Mouse (Mus musculus): Measurements from ENCODE around the gene Slamf7. TPM values are rescaled to one million over a fixed set of nuclear protein-coding genes. Genes with fewer than 3 reads are reported as not detected.

The Slamf7 gene
- total RNA-seq, 2 experiments from 2014 or later, result not detected

- no peak for DNase-seq (ENCODE audit: low spot score in 2 of 2)
Measured at GRCm38 (mm10) chr1:171638686-171639085, 14.1 kb downstream of the Slamf7 start.

- no peak for DNase-seq (ENCODE audit: low spot score in 2 of 2)
Measured at GRCm38 (mm10) chr1:171637101-171637500, 15.7 kb downstream of the Slamf7 start.

DNA sequence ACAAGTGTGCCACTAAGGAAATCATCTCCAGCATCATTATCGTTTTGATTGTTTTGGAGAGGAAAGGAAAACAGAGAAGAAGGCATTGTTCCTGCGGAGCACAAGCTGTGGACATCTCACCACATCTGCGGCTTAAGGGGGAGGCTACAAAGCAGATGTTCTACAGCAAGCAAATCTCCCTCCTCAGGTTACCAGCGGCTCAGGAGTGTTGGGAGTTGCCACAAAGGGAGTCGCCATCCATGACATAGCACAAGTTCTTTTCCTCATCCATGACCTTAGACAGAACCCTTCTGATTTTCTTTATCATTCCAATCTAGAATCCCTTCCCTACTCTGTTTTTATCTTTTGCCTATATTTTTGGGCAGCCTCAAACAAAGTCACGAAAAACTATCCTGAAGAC, 17.1 kb downstream of the Slamf7 start:
- DNase-seq (ENCODE audit: low spot score in 2 of 2), result no peak

DNA sequence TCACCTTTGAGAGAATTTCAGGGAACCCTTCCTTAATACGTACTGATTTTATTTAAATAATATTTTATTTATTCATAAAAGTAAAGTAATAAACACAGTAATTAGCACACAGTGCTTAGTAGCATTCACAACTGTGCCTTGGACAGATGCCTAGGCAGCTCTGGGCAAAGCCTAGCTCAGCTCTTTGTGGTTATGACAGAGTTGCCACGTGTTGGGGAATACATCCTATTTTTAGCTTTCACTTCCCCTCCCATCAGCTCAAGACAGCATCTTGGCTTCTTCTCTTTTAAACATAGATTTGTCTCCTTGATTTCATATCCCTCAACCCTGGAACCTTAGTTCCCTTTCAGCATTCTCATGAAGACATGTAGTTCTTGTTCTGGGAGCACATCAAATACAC, 21.4 kb downstream of the Slamf7 start:
- DNase-seq (ENCODE audit: low spot score in 2 of 2), result peak in 1 of 2 experiments; percentile 52

- DNase-seq (ENCODE audit: low spot score in 2 of 2), result peak in 1 of 2 experiments; percentile 20
Measured at GRCm38 (mm10) chr1:171630912-171631311, 21.9 kb downstream of the Slamf7 start.

DNA sequence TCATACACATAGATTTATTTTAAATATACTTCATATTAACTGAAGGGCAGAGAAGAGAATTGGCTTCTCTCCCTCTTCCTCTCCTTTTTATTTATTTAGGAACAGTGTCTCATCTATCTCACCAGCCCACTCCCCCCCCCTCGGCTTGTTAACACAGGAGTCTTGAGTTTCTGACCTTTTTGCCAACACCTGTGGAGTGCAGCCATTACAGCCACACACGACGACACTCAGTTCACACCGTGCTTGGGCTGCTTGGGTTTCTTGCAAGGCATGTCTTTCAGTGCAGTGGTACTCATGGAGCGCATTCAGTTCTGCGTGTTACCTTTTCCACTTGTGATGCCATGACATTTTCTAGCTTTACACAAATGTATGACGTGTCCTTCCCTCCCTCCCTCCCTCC, 22.8 kb downstream of the Slamf7 start:
- no peak for DNase-seq (ENCODE audit: low spot score in 2 of 2)

- no peak for DNase-seq (ENCODE audit: low spot score in 2 of 2)
Measured at GRCm38 (mm10) chr1:171629168-171629567, 23.7 kb downstream of the Slamf7 start.

GRCm38 (mm10) chr1:171627801-171628200, 25.0 kb downstream of the Slamf7 start:
- DNase-seq (ENCODE audit: low spot score in 2 of 2), result no peak

DNA sequence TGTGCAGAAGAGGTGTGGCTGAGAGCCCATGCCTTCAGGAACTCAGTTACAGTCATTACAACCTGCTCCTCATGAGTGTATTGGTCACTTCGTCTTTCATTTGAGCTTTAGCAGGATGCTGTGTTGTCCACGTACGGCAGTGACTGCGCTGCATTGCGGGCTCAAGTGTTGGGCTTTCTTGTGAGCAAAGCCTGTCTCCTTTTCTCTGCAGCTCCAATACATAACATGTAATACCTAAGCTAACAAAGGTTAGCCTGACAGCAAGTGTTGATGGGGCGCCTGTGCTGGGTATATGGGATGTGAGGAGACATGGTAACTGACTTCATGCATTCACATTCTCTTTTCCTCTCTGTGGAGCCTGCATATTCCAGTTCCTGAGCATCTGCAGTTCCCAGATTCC, 32.7 kb downstream of the Slamf7 start:
- DNase-seq (ENCODE audit: low spot score in 2 of 2), result no peak

DNA sequence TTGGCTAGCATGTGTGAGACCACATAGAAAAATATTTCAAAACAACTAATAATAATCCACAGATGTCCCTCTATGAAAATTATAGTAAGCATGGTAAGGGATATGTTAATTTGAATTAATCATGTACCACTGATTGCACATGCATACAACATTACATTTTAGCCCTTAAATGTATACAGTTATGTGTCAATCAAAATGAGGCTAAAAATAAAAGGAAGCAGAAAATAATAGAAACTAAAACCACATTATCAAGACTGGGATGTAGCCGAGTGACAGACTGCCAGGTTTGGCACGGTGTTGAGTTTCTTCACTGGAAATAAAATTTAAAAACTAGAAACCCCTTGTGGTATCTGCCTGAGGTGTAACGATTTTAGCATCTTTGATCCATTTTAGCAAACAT, 33.2 kb downstream of the Slamf7 start:
- no peak for DNase-seq (ENCODE audit: low spot score in 2 of 2)

DNA sequence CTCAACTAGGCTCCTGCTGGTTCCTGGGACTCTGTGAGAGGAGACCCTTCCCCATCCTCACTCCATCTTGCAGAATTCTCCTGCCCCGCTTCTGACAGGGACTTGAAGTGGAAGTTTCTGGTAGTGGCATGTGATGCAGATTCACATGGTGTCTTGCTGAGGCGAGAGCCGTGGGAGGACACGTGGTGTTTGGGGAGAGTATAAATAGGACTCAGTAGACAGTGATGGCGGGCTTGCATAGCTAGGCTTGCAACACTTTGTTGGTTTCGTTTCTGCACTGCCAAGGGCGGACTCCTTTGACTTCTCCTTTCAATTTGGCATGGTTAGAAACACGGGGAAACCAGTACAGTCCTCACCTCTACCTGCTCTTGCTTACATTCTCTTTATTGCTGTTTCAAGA, 33.8 kb downstream of the Slamf7 start:
- no peak for DNase-seq (ENCODE audit: low spot score in 2 of 2)

- no peak for DNase-seq (ENCODE audit: low spot score in 2 of 2)
Measured at GRCm38 (mm10) chr1:171616881-171617515, 35.8 kb downstream of the Slamf7 start.

GRCm38 (mm10) chr1:171613962-171614361, 38.9 kb downstream of the Slamf7 start:
- no peak for DNase-seq (ENCODE audit: low spot score in 2 of 2)

- DNase-seq (ENCODE audit: low spot score in 2 of 2), result no peak
Measured at GRCm38 (mm10) chr1:171610781-171611180, 42.1 kb downstream of the Slamf7 start.

DNA sequence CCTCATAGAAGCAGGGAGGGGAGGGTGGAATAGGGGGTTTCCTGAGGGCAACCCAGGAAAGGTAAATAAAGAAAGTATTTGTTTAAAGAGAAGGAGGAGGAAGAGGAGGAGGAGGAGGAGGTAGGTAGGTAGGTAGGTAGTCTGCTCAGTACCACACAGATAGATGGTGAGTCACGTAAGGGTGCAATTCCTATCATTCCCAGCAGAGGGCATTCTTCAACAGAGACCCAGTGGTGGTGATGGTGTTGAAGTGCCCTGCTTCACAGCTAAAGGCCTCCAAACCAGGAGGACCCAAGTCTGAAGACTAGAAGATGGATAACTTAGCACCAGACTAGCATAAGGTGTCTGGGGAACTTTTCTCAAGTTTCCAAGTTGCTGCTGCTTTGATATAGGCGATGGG, 42.8 kb downstream of the Slamf7 start:
- DNase-seq (ENCODE audit: low spot score in 2 of 2), result no peak

DNA sequence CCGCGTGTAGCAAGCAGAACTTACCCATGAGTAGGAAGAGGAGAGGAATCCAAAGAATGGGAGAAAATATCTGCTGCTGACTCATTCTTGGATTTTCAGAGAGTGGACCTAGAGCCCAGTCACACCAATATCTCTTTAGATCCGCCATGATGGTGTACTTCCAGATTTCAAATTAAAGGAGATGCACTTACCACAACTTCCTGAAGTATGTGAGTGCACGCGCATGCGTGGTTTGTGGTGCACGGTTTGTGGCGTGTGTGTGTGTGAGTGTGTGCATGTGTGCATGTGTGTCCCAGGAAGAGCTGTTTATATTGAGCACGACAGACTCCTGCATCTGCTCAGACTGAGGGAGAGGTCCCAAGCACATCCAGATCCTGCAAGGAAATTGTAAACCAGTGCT, 45.7 kb downstream of the Slamf7 start, which contains the start of gene Ly9:
TSS of gene Ly9 (minus strand) at position 235 of the 400 bp plus-strand sequence.
- DNase-seq (ENCODE audit: low spot score in 2 of 2), result no peak

DNA sequence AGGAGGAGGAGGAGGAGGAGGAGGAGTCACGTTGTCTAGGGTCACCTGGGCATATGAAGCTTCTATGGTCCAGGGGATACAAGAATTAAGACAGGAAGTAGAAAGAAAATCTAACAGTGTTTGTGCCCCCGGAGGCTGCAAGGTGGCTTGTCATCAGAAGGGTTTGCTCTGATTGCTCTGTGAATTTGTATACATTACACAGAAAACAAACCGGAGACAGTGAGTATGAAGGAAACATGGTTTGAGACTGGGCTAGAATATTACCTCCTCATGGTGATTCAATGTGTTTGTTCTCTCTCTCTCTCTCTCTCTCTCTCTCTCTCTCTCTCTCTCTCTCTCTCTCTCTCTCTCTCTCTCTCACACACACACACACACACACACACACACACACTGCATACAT, 46.2 kb downstream of the Slamf7 start:
- no peak for DNase-seq (ENCODE audit: low spot score in 2 of 2)

GRCm38 (mm10) chr1:171604686-171605085, 48.1 kb downstream of the Slamf7 start:
- DNase-seq (ENCODE audit: low spot score in 2 of 2), result no peak

- no peak for DNase-seq (ENCODE audit: low spot score in 2 of 2)
Measured at GRCm38 (mm10) chr1:171584584-171584983, 68.3 kb downstream of the Slamf7 start.
